Mouse (Mus musculus) layer of hippocampus, postnatal 10 days (tissue): ENCODE measurements around the gene Ttc28. TPM values are rescaled to one million over a fixed set of nuclear protein-coding genes. Genes with fewer than 3 reads are reported as not detected.

Experiments
- DNase-seq, 2 experiments: peaks; one replicate each; pipeline ENCODE4 v3.0.0; 2021; ENCODE audit warnings: low spot score in 2 of 2
- total RNA-seq, 2 experiments: library from RNA; stranded (reverse); gene quantifications; 2 replicates each; pipeline ENCODE4 v1.2.3; 2021

The Ttc28 gene
- total RNA-seq, 2 experiments from 2014 or later: 29.6 to 32.7 TPM

- DNase-seq: no peak
Measured at GRCm38 (mm10) chr5:111080601-111081000, 201.0 kb downstream of the Ttc28 start.

- DNase-seq: no peak
Measured at GRCm38 (mm10) chr5:111085849-111086248, 206.2 kb downstream of the Ttc28 start.

- DNase-seq: no peak
Measured at GRCm38 (mm10) chr5:111096750-111097149, 217.1 kb downstream of the Ttc28 start.

- DNase-seq: no peak
Measured at GRCm38 (mm10) chr5:111097233-111098160, 217.9 kb downstream of the Ttc28 start.

- DNase-seq: no peak
Measured at GRCm38 (mm10) chr5:111098516-111099274, 219.1 kb downstream of the Ttc28 start.

- DNase-seq: no peak
Measured at GRCm38 (mm10) chr5:111100585-111100984, 221.0 kb downstream of the Ttc28 start.

GRCm38 (mm10) chr5:111101383-111101932, 221.9 kb downstream of the Ttc28 start:
- no peak for DNase-seq

- no peak for DNase-seq
Measured at GRCm38 (mm10) chr5:111104801-111105200, 225.2 kb downstream of the Ttc28 start.

GRCm38 (mm10) chr5:111111378-111111777, 231.8 kb downstream of the Ttc28 start:
- no peak for DNase-seq

- DNase-seq: no peak
Measured at GRCm38 (mm10) chr5:111113183-111113582, 233.6 kb downstream of the Ttc28 start.

GRCm38 (mm10) chr5:111113694-111114375, 234.2 kb downstream of the Ttc28 start:
- DNase-seq: no peak

- DNase-seq: no peak
Measured at GRCm38 (mm10) chr5:111114597-111114996, 235.0 kb downstream of the Ttc28 start.

- no peak for DNase-seq
Measured at GRCm38 (mm10) chr5:111115519-111116350, 236.1 kb downstream of the Ttc28 start.

- no peak for DNase-seq
Measured at GRCm38 (mm10) chr5:111119805-111120204, 240.2 kb downstream of the Ttc28 start.

GRCm38 (mm10) chr5:111120298-111120697, 240.7 kb downstream of the Ttc28 start:
- no peak for DNase-seq

GRCm38 (mm10) chr5:111120705-111121420, 241.3 kb downstream of the Ttc28 start:
- no peak for DNase-seq

- no peak for DNase-seq
Measured at GRCm38 (mm10) chr5:111122332-111123049, 242.9 kb downstream of the Ttc28 start.

- DNase-seq: peak in 1 of 2 experiments; percentile 36
Measured at GRCm38 (mm10) chr5:111123050-111123746, 243.6 kb downstream of the Ttc28 start.
